Mouse (Mus musculus): Measurements from ENCODE around the gene Ttc9b.

GRCm38 (mm10) chr7:27662038-27662437 lies 8.3 kb downstream of the Ttc9b start:
- TF ChIP-seq ZC3H11A (IDR thresholded peaks at IDR 0.05; ENCODE audit: borderline replicate concordance, low read depth, low read length) (no peak), HCFC1 (IDR thresholded peaks at IDR 0.05; ENCODE audit: borderline replicate concordance, insufficient read depth, low read length) (no peak)

Measured in ES-E14 (cell line).